Mouse (Mus musculus) neural tube, embryonic 14.5 days (tissue): ENCODE results near the gene Tmem182. TPM values are rescaled to one million over a fixed set of nuclear protein-coding genes. Genes with fewer than 3 reads are reported as not detected.

Experiments used
- ATAC-seq: fragments of 200-750 bp; cut with Nextera tagmentation; 2 replicates; pipeline ENCODE4 v1.8.0; 2017; ENCODE audit warnings: low read depth, mild to moderate bottlenecking, moderate TSS enrichment, moderate library complexity
- H3K27ac ChIP-seq: fragments of 300-500 bp; sonication (generic); 2 replicates; pipeline ENCODE4 v1.5.1; 2014; ENCODE audit warnings: low read depth, mild to moderate bottlenecking, control low read depth, low read length, moderate library complexity, mixed read lengths
- H3K27me3 ChIP-seq: fragments of 300-500 bp; sonication (generic); 2 replicates; pipeline ENCODE4 v1.6.1; 2014; ENCODE audit warnings: low read length; ENCODE audit not compliant: control insufficient read depth, insufficient read depth
- H3K36me3 ChIP-seq: fragments of 300-500 bp; sonication (generic); 2 replicates; pipeline ENCODE4 v1.6.1; 2014; ENCODE audit warnings: low read length, mixed read lengths; ENCODE audit not compliant: control insufficient read depth, insufficient read depth
- H3K4me1 ChIP-seq: fragments of 300-500 bp; sonication (generic); 2 replicates; pipeline ENCODE4 v1.6.1; 2014; ENCODE audit warnings: low read length; ENCODE audit not compliant: control insufficient read depth, insufficient read depth
- H3K4me2 ChIP-seq: fragments of 300-500 bp; sonication (generic); 2 replicates; pipeline ENCODE4 v1.6.1; 2014; ENCODE audit warnings: mild to moderate bottlenecking, low read depth, low read length, control low read depth
- H3K4me3 ChIP-seq: fragments of 300-500 bp; sonication (generic); 2 replicates; pipeline ENCODE4 v1.5.1; 2014; ENCODE audit warnings: low read depth, low read length, control low read depth, mixed read lengths
- H3K9ac ChIP-seq: fragments of 300-500 bp; sonication (generic); replicated peaks from 2 replicates; pipeline ENCODE4 v1.6.1; 2014; ENCODE audit warnings: low read depth, mild to moderate bottlenecking, control low read depth, low read length, mixed read lengths
- H3K9me3 ChIP-seq: fragments of 300-500 bp; sonication (generic); 2 replicates; pipeline ENCODE4 v1.6.1; 2016; ENCODE audit warnings: low read length; ENCODE audit not compliant: control insufficient read depth
- WGBS: fragments of 180-500 bp; shearing (Covaris S2); extraction: QIAGEN DNeasy Blood & Tissue Kit; methylation state at CpG from one replicate; pipeline ENCODE4 v1.1.7; 2014; 5-methylcytosine and 5-hydroxymethylcytosine counted together
- polyA plus RNA-seq: library from polyadenylated mRNA; unstranded; fragments of >200 nt; fragmentation: Nextera tagmentation; extraction: Ambion mirVana; gene quantifications from 2 replicates; pipeline ENCODE4 v1.2.1, GENCODE M21; 2014

Tmem182 gene
- polyA plus RNA-seq, 1 experiment from 2014 or later: 0.15 TPM

- Histone ChIP-seq H3K9ac (peak overlapping the region; percentile 39), H3K27me3 (no peaks in the 10 kb centered on the region), H3K4me2 (peak overlapping the region; percentile 69), H3K4me3 (peak overlapping the region; percentile 54), H3K27ac (no peak overlapping the region), H3K9me3 (no peaks in the 10 kb centered on the region), H3K4me1 (no peaks in the 10 kb centered on the region; the same call in 1 of the 2 replicates), H3K36me3 (no peaks in the 10 kb centered on the region)
- ATAC-seq: peak; percentile 42
- WGBS: 19% methylated on average over 5 of the region's 5 CpGs
These were observed 15.7 kb upstream of the Tmem182 start for GRCm38 (mm10) chr1:40789666-40790233.

- WGBS: 7% methylated on average over 38 of the region's 38 CpGs
- Histone ChIP-seq H3K36me3 (no peaks in the 10 kb centered on the region), H3K4me3 (peak within 1 kb of the TSS; percentile 54), H3K9me3 (no peaks in the 10 kb centered on the region), H3K4me2 (peak within 1 kb of the TSS; percentile 69), H3K4me1 (no peaks in the 10 kb centered on the region; the same call in 1 of the 2 replicates), H3K27ac (no peak within 1 kb of the TSS), H3K9ac (peak within 1 kb of the TSS; percentile 39), H3K27me3 (no peaks in the 10 kb centered on the region)
- ATAC-seq: peak; percentile 94
These were observed 14.9 kb upstream of the Tmem182 start, which contains the start of gene Mfsd9 for GRCm38 (mm10) chr1:40790324-40791141. Gene Mfsd9, minus strand, starts transcription at chr1:40790687.

DNA sequence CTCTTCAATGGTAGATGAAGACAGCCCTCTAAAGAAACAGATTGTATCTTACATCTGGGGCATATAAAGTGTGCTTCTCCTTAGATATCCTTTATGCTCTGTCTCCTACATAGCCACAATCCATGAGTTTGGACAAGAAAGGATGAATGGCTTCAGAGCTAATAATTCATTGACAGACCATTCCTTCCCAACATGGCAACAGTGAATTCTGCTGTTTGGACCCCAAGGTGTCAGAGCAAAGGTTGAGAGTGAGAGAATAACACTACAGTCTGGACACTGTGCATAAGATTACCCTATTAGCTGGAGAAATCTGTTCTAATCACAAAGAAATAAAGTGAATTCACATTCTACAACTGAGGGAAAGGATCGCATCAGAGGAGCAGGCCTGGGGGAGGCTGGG lies 9.9 kb upstream of the Tmem182 start:
- H3K4me2 ChIP-seq: no peak overlapping the region
- H3K4me1 ChIP-seq: no peaks in the 10 kb centered on the region
- H3K4me3 ChIP-seq: no peak overlapping the region
- no peaks in the 10 kb centered on the region for H3K9me3 ChIP-seq
- WGBS: 92% methylated on average over 1 of the region's 1 CpGs
- H3K27me3 ChIP-seq: no peaks in the 10 kb centered on the region
- no peak for ATAC-seq
- no peaks in the 10 kb centered on the region for H3K36me3 ChIP-seq
- no peak overlapping the region for H3K9ac ChIP-seq
- no peak overlapping the region for H3K27ac ChIP-seq

DNA sequence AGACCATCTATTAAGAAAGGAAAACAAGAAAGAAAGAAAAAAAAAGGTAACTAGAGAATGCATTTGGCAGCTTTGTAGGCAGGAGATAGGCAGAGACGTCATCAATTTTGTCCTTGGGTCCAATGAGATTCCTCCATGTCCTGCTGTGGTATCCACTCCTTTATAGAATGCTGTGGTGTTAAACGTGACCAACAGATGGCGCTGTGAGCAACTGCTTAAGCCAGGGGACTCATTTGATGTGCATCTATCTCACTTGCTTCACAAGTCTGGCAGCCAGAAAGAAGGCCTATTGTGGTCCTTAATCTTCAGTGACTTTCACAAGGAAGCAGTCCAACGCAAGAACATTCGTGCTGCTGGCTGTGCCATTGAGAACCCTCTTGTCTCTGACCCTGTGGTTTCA lies 8.1 kb upstream of the Tmem182 start:
- Histone ChIP-seq H3K4me2 (no peak overlapping the region), H3K9ac (no peak overlapping the region), H3K27ac (no peak overlapping the region), H3K4me1 (no peaks in the 10 kb centered on the region), H3K4me3 (no peak overlapping the region), H3K9me3 (no peaks in the 10 kb centered on the region), H3K36me3 (no peaks in the 10 kb centered on the region), H3K27me3 (no peaks in the 10 kb centered on the region)
- 12% methylated on average over 5 of the region's 5 CpGs for WGBS
- peak; percentile 68; the same call in 1 of the 2 replicates for ATAC-seq

GRCm38 (mm10) chr1:40799121-40799520 lies 6.3 kb upstream of the Tmem182 start:
- no peak overlapping the region for H3K9ac ChIP-seq
- WGBS: 89% methylated on average over 8 of the region's 8 CpGs

GRCm38 (mm10) chr1:40800908-40801307 lies 4.5 kb upstream of the Tmem182 start:
- Histone ChIP-seq H3K36me3 (no peaks in the 10 kb centered on the region), H3K27me3 (no peaks in the 10 kb centered on the region), H3K4me1 (no peaks in the 10 kb centered on the region), H3K9me3 (no peaks in the 10 kb centered on the region), H3K27ac (no peak overlapping the region), H3K4me2 (no peak overlapping the region), H3K9ac (no peak overlapping the region), H3K4me3 (no peak overlapping the region)
- no peak for ATAC-seq
- 89% methylated on average over 5 of the region's 5 CpGs for WGBS

More at GRCm38 (mm10) chr1:40799121-40799520, 6.3 kb upstream of the Tmem182 start:
- H3K9me3 ChIP-seq: no peaks in the 10 kb centered on the region
- no peaks in the 10 kb centered on the region for H3K4me1 ChIP-seq
- no peaks in the 10 kb centered on the region for H3K27me3 ChIP-seq
- H3K4me3 ChIP-seq: no peak overlapping the region
- H3K36me3 ChIP-seq: no peaks in the 10 kb centered on the region
- H3K27ac ChIP-seq: no peak overlapping the region
- no peak overlapping the region for H3K4me2 ChIP-seq
- ATAC-seq: no peak

DNA sequence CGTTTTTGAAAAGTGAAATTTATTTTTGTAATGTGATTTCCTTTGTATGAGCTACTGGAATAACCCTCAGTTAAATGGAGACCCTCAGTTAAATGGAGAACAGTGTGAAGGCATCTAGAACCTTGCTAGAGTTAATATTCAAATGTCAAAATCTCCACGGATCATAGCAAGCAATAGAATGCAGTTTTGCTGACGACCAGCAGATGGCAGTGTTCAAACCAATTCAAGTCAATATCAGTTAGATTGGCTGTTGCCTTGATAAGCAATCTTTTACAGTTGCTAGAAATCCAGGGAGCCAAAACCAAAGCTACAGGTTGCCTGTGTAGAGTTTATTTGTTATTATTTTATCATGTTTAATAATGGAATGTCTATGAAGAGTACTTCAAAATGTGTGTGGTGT lies 2.6 kb upstream of the Tmem182 start:
- H3K4me3 ChIP-seq: no peak overlapping the region
- 24% methylated on average over 3 of the region's 3 CpGs for WGBS
- no peak for ATAC-seq
- H3K27ac ChIP-seq: no peak overlapping the region
- no peaks in the 10 kb centered on the region for H3K9me3 ChIP-seq
- H3K9ac ChIP-seq: no peak overlapping the region
- H3K4me2 ChIP-seq: no peak overlapping the region
- no peaks in the 10 kb centered on the region for H3K36me3 ChIP-seq
- no peaks in the 10 kb centered on the region for H3K4me1 ChIP-seq
- H3K27me3 ChIP-seq: no peaks in the 10 kb centered on the region

DNA sequence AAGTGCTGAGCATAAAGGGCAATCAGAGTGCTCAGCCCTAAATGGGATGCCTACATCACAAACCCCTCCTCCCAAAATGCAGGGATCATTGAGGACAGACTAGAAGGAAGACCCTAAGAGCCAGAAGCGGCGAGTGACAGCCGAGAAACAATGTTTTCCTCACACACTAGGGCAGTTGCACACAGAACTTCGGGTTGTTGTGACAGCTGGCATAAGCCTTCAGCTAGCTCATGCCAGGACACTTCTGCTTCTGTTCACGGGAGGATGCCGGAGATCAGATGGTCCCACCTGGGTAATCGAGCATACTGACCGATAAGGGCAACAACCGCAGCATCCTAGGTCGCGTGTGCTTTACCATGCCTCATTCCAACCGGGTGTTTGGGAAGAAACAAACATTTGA lies 1.3 kb upstream of the Tmem182 start:
- H3K36me3 ChIP-seq: no peaks in the 10 kb centered on the region
- H3K4me1 ChIP-seq: no peaks in the 10 kb centered on the region
- no peak for ATAC-seq
- H3K9me3 ChIP-seq: no peaks in the 10 kb centered on the region
- H3K4me2 ChIP-seq: no peak overlapping the region
- H3K27ac ChIP-seq: no peak overlapping the region
- no peak overlapping the region for H3K9ac ChIP-seq
- no peaks in the 10 kb centered on the region for H3K27me3 ChIP-seq
- no peak overlapping the region for H3K4me3 ChIP-seq
- 90% methylated on average over 12 of the region's 12 CpGs for WGBS

- Histone ChIP-seq H3K4me2 (no peak overlapping the region), H3K27ac (no peak overlapping the region), H3K9ac (no peak overlapping the region), H3K9me3 (no peaks in the 10 kb centered on the region), H3K4me1 (no peaks in the 10 kb centered on the region), H3K27me3 (no peaks in the 10 kb centered on the region), H3K36me3 (no peaks in the 10 kb centered on the region), H3K4me3 (no peak overlapping the region)
- no peak for ATAC-seq
- WGBS: 92% methylated on average over 11 of the region's 11 CpGs
These were observed 490 bp downstream of the Tmem182 start for GRCm38 (mm10) chr1:40805891-40806290.
